Mouse (Mus musculus) olfactory bulb, adult 2 months (tissue): ENCODE measurements around the gene Fkrp.

ENCODE experiments used
- CTCF ChIP-seq: fragments of 200-500 bp; IDR thresholded peaks from 2 replicates; pipeline ENCODE4 v1.5.1; 2012; ENCODE audit warnings: low read depth, mild to moderate bottlenecking, low read length, moderate library complexity; ENCODE audit not compliant: insufficient read depth
- POLR2A ChIP-seq: fragments of 200-500 bp; IDR thresholded peaks from 2 replicates; pipeline ENCODE4 v1.6.1; 2012; ENCODE audit warnings: mild to moderate bottlenecking, low read depth, low read length, moderate library complexity; ENCODE audit not compliant: insufficient read depth

DNA sequence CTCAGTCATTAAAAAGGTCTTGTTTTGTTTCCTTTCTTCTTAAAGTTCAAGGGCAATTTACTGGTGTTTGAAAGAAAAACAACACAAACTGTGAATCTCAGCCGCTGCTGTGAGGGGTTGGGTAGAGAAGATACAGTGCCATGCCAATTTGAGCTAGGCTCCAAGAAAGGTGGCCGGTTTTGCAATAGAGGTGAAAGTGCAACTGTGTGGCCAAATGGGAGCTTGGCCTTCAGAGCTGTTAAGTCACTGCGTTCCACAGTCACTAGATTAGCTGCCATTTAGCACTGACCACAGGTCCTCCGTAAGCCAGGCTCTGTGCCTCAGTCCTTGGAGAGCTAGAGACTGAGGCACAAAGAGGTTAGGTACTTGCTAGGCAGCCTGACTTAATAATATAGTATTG is 35.1 kb upstream of the Fkrp start:
- TF ChIP-seq POLR2A (no peak), CTCF (no peak)
